Mouse (Mus musculus) left cerebral cortex, adult 8-10 months (tissue): ENCODE results near the gene Cdh10. TPM values are rescaled to one million over a fixed set of nuclear protein-coding genes. Genes with fewer than 3 reads are reported as not detected.

Experiments
- DNase-seq, 2 experiments: peaks; one replicate each; pipeline ENCODE4 v3.0.0; 2022; ENCODE audit warnings: low spot score in 2 of 2
- total RNA-seq, 4 experiments: library from RNA; stranded (reverse); gene quantifications; 2 replicates each; pipeline ENCODE4 v1.2.4; 2022

Gene Cdh10
- total RNA-seq, result 10 to 100 TPM; 47.3 to 54.4 (median 49.9) TPM

DNA sequence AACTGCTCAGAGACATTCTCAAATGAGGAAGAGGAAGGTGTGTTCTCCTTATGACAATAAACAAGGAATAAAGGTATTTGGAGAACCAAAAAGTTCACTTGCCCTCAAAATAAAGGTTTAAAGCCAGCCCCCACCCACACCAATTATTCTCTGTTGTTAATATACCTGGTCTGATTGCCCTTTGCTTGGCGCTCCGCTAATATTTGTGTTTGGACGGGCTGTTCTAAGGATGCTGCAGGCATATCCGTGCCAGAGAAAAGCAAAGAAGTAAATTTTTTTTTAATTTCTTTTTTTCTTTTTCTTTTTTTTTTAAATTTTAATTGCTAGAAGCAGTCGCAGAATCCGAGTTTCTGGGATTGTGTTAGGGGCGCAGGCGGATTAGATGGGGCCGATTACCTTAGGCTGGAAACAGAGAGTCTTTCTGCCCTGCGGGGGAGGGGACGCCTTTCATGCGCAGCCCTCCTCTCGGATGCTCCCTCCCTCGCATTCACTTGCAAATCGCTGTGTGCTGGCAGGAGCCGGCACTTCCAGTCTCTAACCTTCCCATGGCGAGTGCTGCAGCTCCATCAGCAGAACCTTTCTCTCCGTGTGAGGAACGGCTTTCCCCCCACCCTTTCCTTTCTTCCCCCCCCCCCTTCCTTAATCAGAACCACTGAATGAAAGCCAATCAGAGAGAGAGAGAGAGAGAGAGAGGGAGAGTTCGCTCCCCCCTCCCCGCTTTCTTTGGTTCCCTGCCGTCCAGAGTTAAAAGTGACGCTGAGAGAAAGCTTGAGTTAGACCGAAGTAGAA is at the start of gene Cdh10:
Gene Cdh10 (plus strand): TSS at position 763 of the 789 bp plus-strand sequence.
- DNase-seq, result peak; percentile 55 to 77

DNA sequence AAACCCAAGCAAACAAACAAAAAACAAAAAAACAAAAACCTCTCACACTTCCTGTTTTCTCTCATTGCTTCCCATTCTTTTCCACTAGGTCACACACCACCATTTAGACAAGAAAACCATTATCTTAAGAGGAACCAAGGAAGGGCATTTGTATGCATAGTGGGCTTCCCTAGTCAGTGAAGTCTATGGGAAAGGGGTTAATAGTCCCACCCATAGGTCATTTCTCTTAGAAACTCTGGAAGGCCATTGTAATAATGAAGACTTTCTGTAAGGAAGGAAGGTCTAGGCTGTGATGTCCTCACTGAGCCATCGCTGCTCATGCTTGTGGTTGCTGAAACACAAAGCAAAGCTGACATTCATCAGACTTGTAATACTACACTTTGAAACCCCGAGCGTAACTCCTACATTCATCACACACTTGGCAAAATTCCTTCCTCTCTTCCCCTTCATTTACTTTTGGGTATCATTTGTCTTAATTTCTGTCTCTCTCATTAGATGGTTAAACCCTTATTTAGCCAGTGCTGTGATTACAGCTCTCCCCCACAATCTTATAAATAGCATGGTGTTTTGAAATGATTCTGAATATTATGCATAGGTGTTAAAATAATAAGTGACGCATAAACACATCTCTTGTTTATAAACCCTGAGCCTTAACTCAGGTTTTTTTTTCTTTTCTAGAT is 9.5 kb upstream of the Cdh10 start:
- DNase-seq, result no peak

DNA sequence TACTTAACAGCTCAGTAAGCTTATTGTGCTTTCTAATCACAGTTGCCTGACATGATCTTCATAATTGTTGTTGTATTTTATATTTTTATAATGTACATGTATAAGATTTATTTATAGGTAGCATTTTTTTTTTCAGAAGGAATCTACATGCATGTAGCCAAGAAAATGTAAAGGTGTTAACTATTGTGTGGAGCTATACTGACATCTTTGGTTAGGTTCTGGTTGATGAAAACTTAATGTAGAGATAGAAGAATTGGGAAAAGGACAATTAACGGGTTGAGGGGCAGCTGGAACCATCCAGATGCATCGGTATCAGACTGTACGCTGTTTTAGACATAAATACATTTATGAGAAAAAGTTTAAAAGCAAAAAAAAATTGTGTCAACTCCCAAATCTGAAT is 1.0 kb upstream of the Cdh10 start:
- no peak for DNase-seq

DNA sequence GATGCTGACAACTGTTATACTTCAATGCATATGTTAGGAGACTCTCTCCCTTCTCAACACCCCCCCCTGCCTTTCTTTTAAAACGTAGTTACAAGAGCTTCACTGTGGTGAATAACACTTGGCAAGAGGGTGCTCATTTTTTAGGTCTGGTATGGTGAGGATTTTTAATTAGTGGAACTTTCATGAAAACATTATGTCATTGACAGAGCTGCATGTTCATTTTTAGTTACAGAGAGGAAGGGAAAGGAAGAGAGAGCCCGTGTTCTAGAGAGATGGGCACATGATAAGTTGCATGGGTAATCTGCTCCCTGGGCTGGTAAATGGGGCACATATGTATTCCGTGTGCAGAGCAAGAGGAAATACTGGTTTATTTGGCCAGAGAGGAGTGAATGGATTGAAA is 1.5 kb downstream of the Cdh10 start:
- DNase-seq, result no peak

DNA sequence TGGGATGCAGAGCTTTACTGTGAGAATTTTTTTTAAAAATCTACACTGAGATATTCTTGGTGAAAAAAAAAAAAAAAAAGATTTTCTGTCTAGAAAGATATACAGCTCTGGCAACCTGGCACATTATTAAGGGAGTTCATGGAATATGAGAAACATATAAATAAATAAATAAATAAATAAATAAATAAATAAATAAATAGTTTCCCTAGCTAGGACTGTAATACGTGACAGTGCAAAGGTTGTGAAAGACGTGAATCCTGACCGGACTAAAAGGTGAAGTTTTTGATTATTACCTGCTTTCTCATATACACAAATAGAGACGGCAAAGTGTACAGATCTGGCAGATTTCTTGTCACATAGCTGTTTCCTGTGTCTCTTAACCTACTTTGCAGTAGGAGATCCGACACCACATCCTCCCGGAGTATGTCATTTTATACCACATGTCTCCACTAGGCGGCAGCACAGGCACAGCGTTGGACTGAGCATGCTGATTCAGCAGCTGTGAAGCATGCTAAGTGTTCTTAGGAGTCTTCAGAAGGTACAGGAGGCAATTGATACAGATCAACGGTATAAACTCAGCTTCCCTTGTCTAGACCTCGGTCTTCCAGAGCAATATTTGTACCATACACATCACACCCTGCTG is 2.5 kb downstream of the Cdh10 start:
- peak; percentile 84 to 87 for DNase-seq

DNA sequence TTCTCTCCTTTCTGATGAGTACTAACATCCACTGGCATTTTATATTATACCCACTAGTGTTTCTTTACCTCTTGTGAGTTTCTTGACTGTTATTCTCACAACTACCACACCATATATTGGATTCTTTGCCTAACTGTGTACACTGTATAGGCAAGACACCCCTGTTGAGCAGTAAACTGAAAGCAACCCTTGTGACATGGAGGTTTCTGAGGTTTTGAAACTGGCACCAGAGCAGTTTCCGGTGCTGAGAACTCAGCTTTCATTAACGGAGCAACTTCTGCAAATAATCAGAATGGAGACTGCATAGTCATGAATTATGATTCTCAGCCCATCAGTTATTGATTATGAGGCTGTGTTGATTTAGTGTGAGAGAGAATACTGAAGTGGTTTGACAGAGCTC is 4.7 kb downstream of the Cdh10 start:
- DNase-seq, result no peak

DNA sequence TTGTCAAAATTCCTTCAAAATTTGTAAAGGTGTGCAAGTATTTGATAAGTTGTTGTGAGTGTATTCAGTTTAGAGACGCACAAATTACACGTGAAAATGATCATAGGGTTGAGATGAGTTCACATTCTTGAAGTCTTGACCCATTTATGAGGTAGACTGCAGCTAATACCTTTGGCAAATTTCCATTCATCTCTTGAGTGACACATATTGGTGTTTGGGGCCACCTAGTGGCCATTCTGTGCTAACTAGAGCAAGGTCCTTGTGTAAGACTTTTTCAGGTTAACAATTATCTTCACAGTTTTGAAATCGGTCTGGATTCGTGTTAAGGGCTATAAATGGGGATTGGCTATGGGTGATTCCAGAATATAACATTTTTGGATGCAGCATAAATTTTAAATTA is 13.5 kb downstream of the Cdh10 start:
- peak in 1 of 2 experiments; percentile 55 for DNase-seq

DNA sequence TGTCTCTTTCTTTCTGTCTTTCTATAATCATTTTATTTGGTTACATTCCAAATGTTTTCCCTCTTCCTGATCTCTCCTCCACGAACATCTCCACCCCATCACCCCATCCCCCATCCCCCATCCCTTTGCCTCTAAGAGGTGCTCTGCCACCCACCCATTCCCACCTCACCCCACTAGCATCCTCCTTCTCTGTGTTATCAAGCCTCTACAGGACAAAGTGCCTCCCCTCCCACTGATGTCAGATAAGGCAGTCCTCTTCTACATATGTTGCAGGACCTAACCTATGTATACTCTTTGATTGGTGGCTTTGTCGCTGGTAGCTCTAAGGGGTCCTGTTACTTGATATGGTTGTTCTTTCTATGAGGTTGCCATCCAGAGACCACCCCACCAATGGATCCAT is 23.0 kb downstream of the Cdh10 start:
- DNase-seq, result no peak

DNA sequence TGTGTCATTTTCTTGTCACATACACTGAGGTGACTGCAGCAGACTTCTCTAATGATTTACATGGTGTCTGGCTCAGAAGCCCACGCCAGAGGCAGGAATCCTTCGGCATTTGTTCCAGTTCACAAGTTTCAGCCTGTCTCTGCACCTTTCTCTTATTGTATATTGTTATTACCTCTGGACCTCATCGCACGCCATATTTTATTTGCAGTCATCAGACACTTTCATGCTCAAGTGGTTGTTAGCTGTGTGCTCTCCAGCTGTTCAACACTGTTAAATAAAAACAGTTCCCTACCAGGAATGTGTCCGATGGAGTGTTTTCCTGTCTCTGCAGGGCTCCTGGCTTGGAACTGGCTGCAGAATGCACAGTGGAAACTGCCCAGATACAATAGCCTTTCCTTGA is 26.1 kb downstream of the Cdh10 start:
- DNase-seq, result no peak

DNA sequence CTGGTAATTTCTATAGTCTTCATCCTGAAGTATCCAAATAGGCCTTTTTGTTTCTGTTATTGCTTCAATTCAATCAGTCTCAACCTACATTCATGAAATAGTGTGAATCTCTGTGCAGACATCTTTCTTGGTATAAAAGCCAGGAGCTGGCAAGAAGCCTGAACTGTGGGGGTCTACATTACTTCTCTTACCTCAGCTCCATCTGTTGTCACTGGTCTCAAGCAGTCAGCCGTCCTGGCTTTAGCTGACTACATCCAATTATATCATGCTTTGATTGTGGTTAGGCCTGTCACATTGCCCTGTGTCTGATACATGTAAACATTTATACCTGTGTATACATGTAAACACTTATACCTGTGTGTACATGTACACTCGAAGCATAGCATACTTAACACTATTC is 31.8 kb downstream of the Cdh10 start:
- no peak for DNase-seq

DNA sequence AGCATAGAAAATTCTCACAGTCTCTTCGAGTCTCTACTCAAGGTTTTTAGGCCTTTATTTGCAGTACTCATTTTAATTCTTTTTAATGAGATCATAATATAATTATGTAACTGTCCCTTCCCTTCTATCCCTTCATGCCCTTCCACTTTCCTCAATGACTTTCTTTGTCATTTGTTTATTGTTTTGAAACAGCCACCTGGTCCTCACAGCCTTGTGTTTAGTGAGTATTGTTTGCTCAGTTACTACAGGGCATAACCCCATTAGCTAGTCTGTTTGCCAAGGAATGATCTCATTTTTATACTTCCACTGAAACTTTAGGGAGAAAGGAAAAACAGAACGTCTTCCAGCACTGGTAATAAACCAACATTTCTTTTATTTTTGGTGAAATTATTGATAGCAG is 39.4 kb downstream of the Cdh10 start:
- no peak for DNase-seq

DNA sequence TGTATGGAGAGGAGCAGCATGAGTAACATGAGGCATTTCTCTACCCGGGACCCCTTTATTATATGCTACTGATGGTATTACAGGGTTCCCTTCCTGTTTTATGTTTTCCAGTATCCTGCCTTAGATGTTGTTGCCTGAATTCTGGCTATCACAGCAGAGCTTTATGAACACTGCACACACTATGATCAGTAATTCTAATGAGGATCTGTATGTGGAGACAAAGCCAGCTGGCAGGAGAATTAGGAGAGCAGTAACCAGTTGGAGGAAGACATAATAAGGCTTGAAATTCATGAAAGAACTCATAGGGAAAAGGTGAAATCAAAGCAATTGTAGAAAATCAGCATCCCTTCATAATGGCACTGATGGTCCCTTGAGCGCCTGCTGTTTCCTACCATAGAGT is 51.1 kb downstream of the Cdh10 start:
- DNase-seq, result no peak

DNA sequence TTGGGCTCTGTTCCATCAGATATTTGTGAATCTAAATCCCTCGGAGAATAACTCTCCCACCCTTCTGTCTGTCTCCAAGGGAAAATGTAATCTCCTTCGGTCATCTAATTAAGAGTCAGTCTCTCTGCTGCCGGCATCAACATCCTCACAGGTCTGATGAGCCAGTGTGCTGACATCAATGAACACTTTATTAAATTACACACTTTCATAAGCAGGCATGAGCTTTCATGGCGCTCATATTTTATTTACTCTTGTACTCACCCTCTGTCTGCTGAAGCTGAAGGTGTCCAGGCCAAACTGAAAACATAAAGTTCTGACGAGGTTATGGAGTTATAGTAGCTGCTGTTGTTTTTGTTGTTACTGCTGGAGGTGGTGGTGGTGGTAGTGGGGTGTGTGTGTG is 62.7 kb downstream of the Cdh10 start:
- no peak for DNase-seq

DNA sequence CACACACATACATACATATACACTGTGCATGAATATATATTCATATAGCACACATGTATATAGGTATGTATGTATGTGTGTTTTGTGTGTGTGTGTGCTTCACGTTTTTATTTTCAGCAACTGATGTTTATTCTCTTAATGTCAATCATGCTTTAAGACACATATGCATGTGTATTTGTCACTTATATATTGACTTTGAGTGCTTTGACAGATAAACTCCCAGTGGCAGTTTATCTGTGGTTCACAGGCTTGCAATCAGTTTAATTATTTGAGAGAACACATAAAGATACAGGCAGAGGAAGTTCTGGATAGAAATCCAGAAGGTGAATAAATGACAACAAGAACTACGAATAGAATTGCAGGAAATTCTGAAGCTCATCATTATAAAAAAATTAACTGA is 67.9 kb downstream of the Cdh10 start:
- DNase-seq, result no peak

DNA sequence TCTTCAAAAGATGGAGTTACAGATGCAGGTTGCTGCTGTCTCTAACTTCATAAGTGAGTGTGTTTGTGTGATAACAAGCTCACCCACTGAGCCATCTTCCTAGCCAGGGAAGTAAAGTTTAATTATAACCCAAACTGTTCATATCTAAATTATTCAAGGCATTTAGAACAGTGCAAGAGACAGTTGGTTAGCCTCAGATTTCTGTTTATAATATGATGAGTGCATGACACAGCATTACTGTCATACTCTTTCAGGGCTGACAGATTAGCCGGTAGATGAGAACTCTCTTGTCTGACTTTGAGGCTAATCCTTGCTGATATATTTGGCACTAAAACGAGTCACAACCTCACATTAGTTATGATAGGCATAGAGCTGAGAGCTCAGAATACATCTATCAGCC is 70.2 kb downstream of the Cdh10 start:
- DNase-seq, result no peak

DNA sequence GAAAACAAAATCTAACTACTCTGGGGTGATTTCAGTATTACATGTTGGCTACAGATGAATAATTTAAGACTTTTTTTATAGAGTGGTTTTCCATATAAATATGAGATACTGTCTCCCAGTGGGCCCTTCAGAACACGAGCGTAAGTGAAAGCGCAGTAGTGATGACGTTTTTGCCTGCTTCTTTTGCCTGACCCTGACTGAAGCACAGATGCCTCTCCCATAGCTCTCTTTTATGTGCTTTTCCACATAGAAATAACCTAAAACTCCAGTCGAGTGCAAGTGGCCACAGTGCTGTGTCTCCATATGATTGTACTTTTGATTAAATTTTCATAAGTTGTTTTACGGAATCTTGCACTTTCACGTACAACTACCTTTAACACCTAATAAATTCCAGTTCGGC is 71.6 kb downstream of the Cdh10 start:
- DNase-seq, result no peak

DNA sequence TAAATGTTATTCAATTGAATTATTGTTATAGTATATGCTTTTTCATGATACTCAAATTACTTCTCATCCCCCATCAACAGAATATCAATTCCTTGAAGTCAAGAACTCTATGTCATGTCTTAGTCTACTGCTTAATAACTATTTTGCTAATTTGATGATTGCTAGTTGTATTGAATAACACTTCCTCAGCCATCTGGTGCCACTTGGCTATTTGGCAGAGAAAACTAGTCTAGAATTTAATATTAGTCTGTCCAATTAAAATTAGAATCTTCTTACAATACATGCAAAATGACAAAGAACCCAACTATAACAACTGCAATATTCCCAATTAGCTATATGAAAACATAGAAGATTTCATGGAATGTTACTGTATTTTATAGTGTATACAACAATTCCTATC is 82.0 kb downstream of the Cdh10 start:
- no peak for DNase-seq

DNA sequence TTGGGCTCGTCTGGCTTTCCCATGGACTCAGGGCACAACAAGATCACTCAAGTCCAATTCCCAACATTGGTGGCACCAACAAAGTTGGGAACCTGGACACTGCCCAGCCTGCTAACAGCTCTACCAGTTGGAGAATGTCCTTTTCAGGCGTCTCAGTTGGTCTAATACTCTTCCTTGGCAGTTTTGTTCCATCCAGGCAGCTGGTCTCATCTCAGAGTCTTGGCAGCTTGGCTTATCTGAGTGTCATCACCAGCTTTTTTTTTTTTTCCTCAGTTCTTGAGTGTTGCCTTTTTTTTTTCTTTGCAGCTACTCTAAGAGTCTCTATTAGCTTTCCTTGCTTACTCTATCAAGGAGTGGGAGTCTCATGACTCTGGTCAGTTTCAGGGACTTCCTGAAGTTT is 85.4 kb downstream of the Cdh10 start:
- no peak for DNase-seq

DNA sequence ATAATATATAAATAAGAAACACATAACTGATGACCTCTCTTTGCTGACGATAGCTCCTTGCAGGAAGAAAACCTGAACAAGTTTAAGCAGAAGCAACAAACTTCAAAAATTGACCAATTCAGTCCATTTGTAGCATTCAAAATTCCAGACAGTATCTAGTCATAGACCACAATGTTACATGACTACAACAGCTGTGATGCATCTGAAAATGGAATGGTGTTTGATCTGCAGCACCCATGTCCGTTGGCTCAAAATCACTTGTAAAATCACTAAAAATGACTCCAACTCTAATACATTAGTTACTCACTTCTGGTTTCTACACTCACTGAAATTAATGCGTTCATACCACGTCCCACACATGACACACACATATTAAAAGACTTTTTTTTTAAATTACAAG is 91.9 kb downstream of the Cdh10 start:
- DNase-seq, result no peak

DNA sequence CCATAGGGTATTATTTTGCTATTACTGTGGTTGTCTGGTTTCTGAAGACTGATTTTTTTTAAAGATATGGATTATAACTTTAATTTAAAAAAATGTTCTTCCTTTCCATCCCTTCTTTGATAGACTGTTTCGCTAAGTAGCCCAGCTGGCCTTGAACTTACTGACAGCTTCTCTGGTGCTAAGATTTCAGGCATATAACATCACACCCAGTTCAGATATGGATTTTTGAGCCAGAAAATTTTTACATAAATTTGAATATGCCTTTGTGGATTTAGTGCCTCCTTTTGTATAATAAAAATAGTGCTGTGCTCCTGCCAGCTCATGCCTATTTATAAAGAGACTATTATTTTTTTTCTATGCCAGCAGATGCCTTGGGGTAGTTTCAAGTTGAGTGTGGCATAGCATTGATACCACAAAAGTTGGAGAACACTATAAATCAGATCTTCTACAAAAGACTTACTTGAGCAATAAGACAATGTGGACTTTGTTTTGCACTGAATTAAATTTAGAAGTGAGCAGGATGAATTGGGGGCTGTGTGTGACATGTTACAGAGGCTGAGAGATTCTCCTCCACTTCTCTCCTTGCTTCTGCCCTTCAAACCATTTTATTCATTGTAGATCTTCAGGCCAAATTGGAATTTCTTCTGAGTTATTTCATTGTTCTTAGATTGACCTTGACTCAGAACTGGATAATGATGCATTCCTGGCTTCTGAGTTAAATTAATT is 106.8 kb downstream of the Cdh10 start:
- DNase-seq, result peak in 1 of 2 experiments; percentile 25

DNA sequence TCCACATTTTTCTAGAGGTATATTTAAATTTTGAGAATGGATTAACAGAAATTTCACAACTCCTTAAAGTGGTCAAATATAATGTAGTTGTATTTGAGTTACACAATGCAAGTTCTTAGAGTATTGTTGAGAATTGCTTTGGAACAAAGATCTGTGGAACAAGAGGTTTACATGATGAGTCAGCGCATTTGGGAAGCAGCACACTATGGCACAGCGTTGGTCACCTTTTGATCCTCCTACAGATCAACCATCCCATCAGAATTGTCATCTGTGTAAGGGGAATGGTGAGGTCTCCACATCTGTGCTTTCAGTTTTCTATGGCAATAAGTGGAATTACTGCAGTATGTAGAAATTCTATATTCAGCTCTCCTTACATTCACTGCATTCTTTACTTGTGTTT is 108.2 kb downstream of the Cdh10 start:
- DNase-seq, result no peak

DNA sequence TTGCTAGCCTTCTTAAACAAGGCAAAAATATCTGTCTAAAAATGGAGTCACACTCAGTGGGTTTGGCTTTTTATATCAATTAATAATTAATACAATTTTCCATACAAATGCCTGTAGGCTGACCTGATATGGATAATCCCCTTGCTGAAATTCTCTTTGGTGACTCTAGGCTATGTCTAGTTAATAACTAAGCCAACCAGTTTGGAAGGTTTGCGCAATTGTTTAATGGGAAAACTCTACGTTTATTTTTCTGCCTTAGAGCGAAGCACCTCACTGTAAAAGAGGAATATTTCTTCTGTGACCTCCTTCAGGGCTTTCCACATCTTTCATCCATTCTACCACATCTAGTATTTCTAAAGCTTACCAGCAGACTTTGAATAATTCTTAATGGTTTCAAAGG is 133.5 kb downstream of the Cdh10 start:
- DNase-seq, result no peak
